Mouse (Mus musculus) E14TG2a.4 (cell line): Measurements from ENCODE around the gene Trpm3.
"Not testable (repeated sequence)": the region's sequence is repeated elsewhere in the genome, so short reads cannot be mapped to it uniquely, and the experiment has no call there.

Experiments used
- CTCF ChIP-seq: conservative IDR thresholded peaks from 2 replicates; pipeline ENCODE4 v1.5.1; 2014; ENCODE audit warnings: low read length
- NANOG ChIP-seq: IDR thresholded peaks from 2 replicates; pipeline ENCODE4 v1.6.1; 2014; ENCODE audit warnings: borderline replicate concordance, low read length, mixed read lengths

DNA sequence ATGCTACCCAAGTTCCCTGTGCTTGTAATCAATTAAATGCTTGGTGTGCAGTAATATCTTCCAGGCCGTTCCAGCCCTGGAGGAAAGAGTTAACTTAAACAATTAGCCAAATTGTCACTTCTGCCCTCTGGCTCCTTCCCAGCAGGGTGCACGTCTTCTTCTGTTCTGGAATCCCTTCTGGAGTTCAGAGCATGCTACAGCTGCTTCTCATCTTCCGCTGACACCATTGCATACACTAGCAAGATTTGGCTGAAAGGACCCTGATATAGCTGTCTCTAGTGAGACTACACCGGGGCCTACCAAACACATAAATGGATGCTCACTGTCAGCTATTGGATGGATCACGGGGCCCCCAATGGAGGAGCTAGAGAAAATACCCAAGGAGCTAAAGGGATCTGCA lies 712.6 kb downstream of the Trpm3 start:
- TF ChIP-seq CTCF, NANOG: not testable (repeated sequence)
